Mouse (Mus musculus) testis, adult 2 months (tissue): Measurements from ENCODE around the gene Ly6g5c. TPM values are rescaled to one million over a fixed set of nuclear protein-coding genes. Genes with fewer than 3 reads are reported as not detected.

Source experiments
- H3K27ac ChIP-seq: fragments of 200-500 bp; 2 replicates; pipeline ENCODE4 v1.5.1; 2012; ENCODE audit warnings: low read depth, low read length; ENCODE audit not compliant: control insufficient read depth, insufficient read depth
- H3K27me3 ChIP-seq: fragments of 200-500 bp; 2 replicates; pipeline ENCODE4 v1.6.1; 2012; ENCODE audit warnings: mild to moderate bottlenecking, low read length, moderate library complexity; ENCODE audit not compliant: control insufficient read depth, insufficient read depth
- H3K36me3 ChIP-seq: fragments of 200-500 bp; 2 replicates; pipeline ENCODE4 v1.6.1; 2012; ENCODE audit warnings: mild to moderate bottlenecking, low read length; ENCODE audit not compliant: control insufficient read depth, insufficient read depth
- H3K4me1 ChIP-seq: fragments of 200-500 bp; 2 replicates; pipeline ENCODE4 v1.6.1; 2012; ENCODE audit warnings: low read length; ENCODE audit not compliant: control insufficient read depth, insufficient read depth
- H3K4me3 ChIP-seq: fragments of 200-500 bp; 2 replicates; pipeline ENCODE4 v1.5.1; 2012; ENCODE audit warnings: low read depth, mild to moderate bottlenecking, low read length, moderate library complexity, mixed read lengths; ENCODE audit not compliant: control insufficient read depth
- CTCF ChIP-seq: fragments of 200-500 bp; IDR thresholded peaks from 2 replicates; pipeline ENCODE4 v1.5.1; 2012; ENCODE audit warnings: low read depth, mild to moderate bottlenecking, inconsistent platforms, low read length, moderate library complexity; ENCODE audit not compliant: control insufficient read depth, insufficient read depth, insufficient replicate concordance
- POLR2A ChIP-seq: fragments of 200-500 bp; IDR thresholded peaks from 2 replicates; pipeline ENCODE4 v1.6.1; 2012; ENCODE audit warnings: low read depth, mild to moderate bottlenecking, inconsistent platforms, low read length, moderate library complexity; ENCODE audit not compliant: control insufficient read depth
- polyA plus RNA-seq: library from polyadenylated mRNA; depleted of rRNA; stranded (reverse); fragments of >200 nt; gene quantifications from 2 replicates; pipeline ENCODE4 v1.2.3, GENCODE M21; 2012

The Ly6g5c gene
- polyA plus RNA-seq, 1 experiment: 0.54 TPM

- Histone ChIP-seq H3K4me1 (peaks cover 2% of the 10 kb centered on the region; the same call in 1 of the 2 replicates), H3K27me3 (no peaks in the 10 kb centered on the region), H3K27ac (no peak overlapping the region), H3K36me3 (peaks cover 24% of the 10 kb centered on the region), H3K4me3 (no peak overlapping the region)
- TF ChIP-seq CTCF: no peak
- no peak for TF ChIP-seq POLR2A
Measured at GRCm38 (mm10) chr17:35152121-35152520, 44.0 kb downstream of the Ly6g5c start.

GRCm38 (mm10) chr17:35153077-35153476 is 45.0 kb downstream of the Ly6g5c start:
- H3K4me3 ChIP-seq: no peak overlapping the region
- H3K36me3 ChIP-seq: peaks cover 24% of the 10 kb centered on the region
- TF ChIP-seq CTCF: no peak
- TF ChIP-seq POLR2A: no peak
- peaks cover 2% of the 10 kb centered on the region; the same call in 1 of the 2 replicates for H3K4me1 ChIP-seq
- H3K27ac ChIP-seq: no peak overlapping the region
- H3K27me3 ChIP-seq: no peaks in the 10 kb centered on the region

GRCm38 (mm10) chr17:35153931-35154330 is 45.9 kb downstream of the Ly6g5c start:
- no peaks in the 10 kb centered on the region for H3K27me3 ChIP-seq
- TF ChIP-seq POLR2A (no peak), CTCF (no peak)
- H3K4me1 ChIP-seq: peaks cover 2% of the 10 kb centered on the region; the same call in 1 of the 2 replicates
- peaks cover 25% of the 10 kb centered on the region for H3K36me3 ChIP-seq
- no peak overlapping the region for H3K4me3 ChIP-seq
- no peak overlapping the region for H3K27ac ChIP-seq

GRCm38 (mm10) chr17:35154616-35155015 is 46.5 kb downstream of the Ly6g5c start:
- TF ChIP-seq POLR2A (no peak), CTCF (no peak)
- H3K4me1 ChIP-seq: peaks cover 2% of the 10 kb centered on the region
- peaks cover 29% of the 10 kb centered on the region for H3K36me3 ChIP-seq
- H3K4me3 ChIP-seq: no peak overlapping the region
- no peaks in the 10 kb centered on the region for H3K27me3 ChIP-seq
- no peak overlapping the region for H3K27ac ChIP-seq

- Histone ChIP-seq H3K27me3 (no peaks in the 10 kb centered on the region), H3K4me1 (peaks cover 2% of the 10 kb centered on the region), H3K36me3 (peaks cover 28% of the 10 kb centered on the region), H3K27ac (no peak overlapping the region), H3K4me3 (no peak overlapping the region)
- 0 out of 2 replicates have a peak, but pooled peaks have one; percentile 1 for TF ChIP-seq CTCF
- no peak for TF ChIP-seq POLR2A
Measured at GRCm38 (mm10) chr17:35155451-35155850, 47.4 kb downstream of the Ly6g5c start.

- Histone ChIP-seq H3K4me3 (no peak overlapping the region), H3K27me3 (no peaks in the 10 kb centered on the region), H3K27ac (no peak overlapping the region), H3K36me3 (peaks cover 30% of the 10 kb centered on the region), H3K4me1 (peaks cover 2% of the 10 kb centered on the region)
- TF ChIP-seq POLR2A (no peak), CTCF (no peak)
Measured at GRCm38 (mm10) chr17:35156461-35157200, 48.6 kb downstream of the Ly6g5c start.

- no peak for TF ChIP-seq CTCF
- no peak for TF ChIP-seq POLR2A
- H3K27ac ChIP-seq: no peak overlapping the region
- peaks cover 30% of the 10 kb centered on the region for H3K36me3 ChIP-seq
- no peak overlapping the region for H3K4me3 ChIP-seq
- peaks cover 2% of the 10 kb centered on the region for H3K4me1 ChIP-seq
- no peaks in the 10 kb centered on the region for H3K27me3 ChIP-seq
Measured at GRCm38 (mm10) chr17:35157254-35157653, 49.2 kb downstream of the Ly6g5c start.

GRCm38 (mm10) chr17:35157661-35158175 is 49.6 kb downstream of the Ly6g5c start:
- H3K36me3 ChIP-seq: peaks cover 28% of the 10 kb centered on the region
- no peak overlapping the region for H3K4me3 ChIP-seq
- TF ChIP-seq CTCF (no peak), POLR2A (no peak)
- H3K4me1 ChIP-seq: peaks cover 2% of the 10 kb centered on the region
- no peaks in the 10 kb centered on the region for H3K27me3 ChIP-seq
- no peak overlapping the region for H3K27ac ChIP-seq
